ENCODE assay signal across 19 mouse cellular contexts in the genomic region with DNA sequence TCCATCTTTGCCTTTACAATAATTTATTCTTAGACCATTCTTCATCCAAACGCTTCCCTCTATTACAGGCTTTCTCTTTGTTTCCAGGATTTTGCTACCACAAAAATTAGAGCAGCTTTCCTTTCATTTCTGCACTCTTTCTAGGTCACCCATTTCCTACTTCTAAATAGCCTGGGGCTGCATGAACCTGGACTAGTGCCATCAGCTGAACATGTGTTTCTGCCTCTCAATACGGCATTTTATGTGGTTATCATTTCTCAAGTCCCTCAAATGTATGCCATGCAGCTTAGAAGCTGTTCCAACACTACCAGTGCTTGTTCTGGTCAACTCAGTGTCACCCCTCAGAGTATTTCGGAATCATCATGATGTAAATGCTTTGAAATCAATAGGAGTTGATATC.
DNase-seq lines count a peak whose midpoint lies in the region; ATAC-seq and TF ChIP-seq lines count a peak whose summit lies in the region.
"Had no signal": no experiment of that assay in that cellular context is flagged by ENCODE, and none has a peak within 500 bp of the region (broad histone marks: within the 10 kb centered on the region; RNA-seq: fewer than 3 reads in every experiment).

No protein-coding gene starts in this region.

- peak; percentile 34 for DNase-seq in hindbrain, postnatal 0 days (ENCODE audit: low spot score)
- peak; percentile 89 for DNase-seq in brain, adult 2 months (ENCODE audit: low read depth, low spot score)
- DNase-seq in cerebellum, adult 8-10 months, result peak; percentile 61
- peak; percentile 72 for DNase-seq in retina, postnatal 1 day
- DNase-seq in ovary, postnatal 10 days (ENCODE audit: low spot score), result no peak
- no peak for DNase-seq in liver
- DNase-seq: heart, adult 18-20 months; kidney, adult 18-20 months; kidney, postnatal 4 days; liver, postnatal 0 days; lung, postnatal 14 days; thymus, postnatal 4 days had no signal

- H3K4me3 ChIP-seq in hindbrain, postnatal 0 days (ENCODE audit: low read length), result no peak overlapping the region
- no peak overlapping the region for H3K4me3 ChIP-seq in hindbrain, embryonic 13.5 days
- H3K4me3 ChIP-seq: erythroblast, embryonic 14.5 days; hindbrain, embryonic 15.5 days; limb, embryonic 15.5 days; megakaryocyte, embryonic 14.5 days; neural tube, embryonic 12.5 days had no signal

- no peaks in the 10 kb centered on the region; the same call in 1 of the 2 replicates for H3K4me1 ChIP-seq in hindbrain, postnatal 0 days (ENCODE audit: insufficient read depth, low read length)
- no peaks in the 10 kb centered on the region for H3K4me1 ChIP-seq in hindbrain, embryonic 13.5 days (replicated peaks)
- H3K4me1 ChIP-seq: hindbrain, embryonic 15.5 days; limb, embryonic 15.5 days; neural tube, embryonic 12.5 days had no signal

- 48% methylated on average over 3 of the region's 3 CpGs for WGBS in hindbrain, postnatal 0 days
- 70% methylated on average over 3 of the region's 3 CpGs for WGBS in hindbrain, embryonic 13.5 days

- no peaks in the 10 kb centered on the region for H3K27me3 ChIP-seq in hindbrain, postnatal 0 days (ENCODE audit: insufficient read depth, low read length)
- no peaks in the 10 kb centered on the region for H3K27me3 ChIP-seq in hindbrain, embryonic 13.5 days
- H3K27me3 ChIP-seq: hindbrain, embryonic 15.5 days; limb, embryonic 15.5 days; megakaryocyte, embryonic 14.5 days; neural tube, embryonic 12.5 days had no signal

- H3K9me3 ChIP-seq in hindbrain, postnatal 0 days (ENCODE audit: low read length), result no peaks in the 10 kb centered on the region
- no peaks in the 10 kb centered on the region for H3K9me3 ChIP-seq in hindbrain, embryonic 13.5 days
- H3K9me3 ChIP-seq: hindbrain, embryonic 15.5 days; limb, embryonic 15.5 days; megakaryocyte, embryonic 14.5 days; neural tube, embryonic 12.5 days had no signal

- no peak for TF ChIP-seq CTCF in hindbrain, postnatal 0 days (IDR thresholded peaks at IDR 0.05; ENCODE audit: low read depth)

- no peak overlapping the region for H3K27ac ChIP-seq in hindbrain, postnatal 0 days
- no peak overlapping the region for H3K27ac ChIP-seq in hindbrain, embryonic 13.5 days
- H3K27ac ChIP-seq: hindbrain, embryonic 15.5 days; limb, embryonic 15.5 days; neural tube, embryonic 12.5 days had no signal

- no peak overlapping the region for H3K4me2 ChIP-seq in hindbrain, postnatal 0 days (ENCODE audit: low read depth, low read length)
- H3K4me2 ChIP-seq in hindbrain, embryonic 13.5 days, result no peak overlapping the region
- H3K4me2 ChIP-seq: hindbrain, embryonic 15.5 days; limb, embryonic 15.5 days; neural tube, embryonic 12.5 days had no signal

- H3K9ac ChIP-seq in hindbrain, postnatal 0 days (replicated peaks; ENCODE audit: low read length), result no peak overlapping the region
- no peak overlapping the region for H3K9ac ChIP-seq in hindbrain, embryonic 13.5 days
- H3K9ac ChIP-seq: hindbrain, embryonic 15.5 days; limb, embryonic 15.5 days; liver, postnatal 0 days; neural tube, embryonic 12.5 days had no signal

- ATAC-seq in hindbrain, postnatal 0 days, result no peak
- no peak for ATAC-seq in hindbrain, embryonic 13.5 days (ENCODE audit: low FRiP score)
- ATAC-seq: forebrain, embryonic 14.5 days; liver, postnatal 0 days had no signal

- no peaks in the 10 kb centered on the region for H3K36me3 ChIP-seq in hindbrain, postnatal 0 days (ENCODE audit: insufficient read depth, low read length)
- no peaks in the 10 kb centered on the region for H3K36me3 ChIP-seq in hindbrain, embryonic 13.5 days
- H3K36me3 ChIP-seq: hindbrain, embryonic 15.5 days; limb, embryonic 15.5 days; neural tube, embryonic 12.5 days had no signal

Comparison
In these comparisons a context has a peak if more than half of its experiments do, and no peak if none do; other contexts are left out.
1. DNase-seq: peak in hindbrain, postnatal 0 days (single experiment), brain, adult 2 months (single experiment), cerebellum, adult 8-10 months (single experiment) and retina, postnatal 1 day (single experiment); none in ovary, postnatal 10 days (single experiment) and liver (single experiment).